ENCODE assay signal across 31 mouse cellular contexts in the genomic region with DNA sequence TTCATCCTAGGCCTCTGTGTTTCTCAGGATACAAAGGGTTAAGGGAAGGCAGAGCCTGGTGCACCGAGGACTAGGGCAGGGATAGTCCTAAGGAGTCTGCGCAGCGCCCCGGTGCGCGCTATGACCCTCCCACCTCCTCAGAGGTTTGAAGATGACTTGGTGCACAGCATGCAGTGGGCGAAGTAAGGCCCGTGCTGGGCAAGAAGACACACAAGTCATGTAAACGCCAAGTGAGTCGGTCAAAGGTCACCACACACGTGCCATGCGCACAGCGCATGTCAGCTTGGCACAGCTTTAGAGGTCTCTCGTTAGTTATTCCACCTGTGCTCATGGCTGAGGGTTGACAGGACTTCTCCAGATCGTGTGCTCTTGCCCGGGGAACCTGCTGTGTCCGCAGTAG. TPM values are rescaled to one million over a fixed set of nuclear protein-coding genes. Genes with fewer than 3 reads are reported as not detected.
DNase-seq lines count a peak whose midpoint lies in the region; ATAC-seq and TF ChIP-seq lines count a peak whose summit lies in the region.
"Had no signal": no experiment of that assay in that cellular context is flagged by ENCODE, and none has a peak within 500 bp of the region (broad histone marks: within the 10 kb centered on the region; RNA-seq: fewer than 3 reads in every experiment).

No protein-coding gene starts in this region.

- no peak overlapping the region for H3K4me2 ChIP-seq in kidney, embryonic 14.5 days (replicated peaks; ENCODE audit: low read depth, low read length)
- H3K4me2 ChIP-seq: lung, embryonic 15.5 days; midbrain, embryonic 11.5 days had no signal

- WGBS in kidney, embryonic 14.5 days = 75% methylated on average over 17 of the region's 17 CpGs

- no peak overlapping the region for H3K4me3 ChIP-seq in gastrocnemius, adult 2 months
- H3K4me3 ChIP-seq in kidney, embryonic 14.5 days (ENCODE audit: low read length) = no peak overlapping the region
- H3K4me3 ChIP-seq: forebrain, embryonic 10.5 days; heart, embryonic 10.5 days; lung, embryonic 15.5 days had no signal

- H3K9me3 ChIP-seq in kidney, embryonic 14.5 days (ENCODE audit: control insufficient read depth, low read length) = no peaks in the 10 kb centered on the region
- H3K9me3 ChIP-seq: forebrain, embryonic 10.5 days; G1E; heart, embryonic 10.5 days; lung, embryonic 15.5 days had no signal

- no peaks in the 10 kb centered on the region for H3K36me3 ChIP-seq in kidney, embryonic 14.5 days (ENCODE audit: control insufficient read depth, insufficient read depth, low read length)
- H3K36me3 ChIP-seq: forebrain, embryonic 10.5 days; G1E; heart, embryonic 10.5 days; lung, embryonic 15.5 days had no signal

- H3K9ac ChIP-seq in kidney, embryonic 14.5 days (ENCODE audit: low read depth, low read length) = no peak overlapping the region
- H3K9ac ChIP-seq: lung, embryonic 15.5 days had no signal

- no peak overlapping the region for H3K27ac ChIP-seq in gastrocnemius, adult 2 months
- H3K27ac ChIP-seq in kidney, embryonic 14.5 days (ENCODE audit: low read depth, low read length) = no peak overlapping the region
- H3K27ac ChIP-seq: forebrain, embryonic 10.5 days; heart, embryonic 10.5 days; lung, embryonic 15.5 days had no signal

- TF ChIP-seq CTCF in gastrocnemius, adult 2 months (IDR thresholded peaks at IDR 0.05) = no peak

- peak; percentile 8 for DNase-seq in gastrocnemius, adult 2 months
- DNase-seq in gastrocnemius, postnatal 10 days = no peak
- peak; percentile 55 for DNase-seq in kidney, adult 18-20 months
- peak; percentile 37 to 59 for DNase-seq in kidney, adult 8-10 months
- peak; percentile 27 to 59 for DNase-seq in kidney, postnatal 25 days
- no peak for DNase-seq in layer of hippocampus, postnatal 14 days (ENCODE audit: low spot score in 2 of 2)
- DNase-seq: adrenal gland, adult 8-10 months; cerebellum, adult 2 months; cerebellum, postnatal 14 days; gastrocnemius, postnatal 14 days; heart, adult 11 months; left cerebral cortex, postnatal 4 days; right cerebral cortex, postnatal 25 days; thymus, adult 18-20 months; thymus, postnatal 36 days had no signal

- no peaks in the 10 kb centered on the region for H3K4me1 ChIP-seq in kidney, embryonic 14.5 days (ENCODE audit: control insufficient read depth, insufficient read depth, low read length)
- H3K4me1 ChIP-seq: forebrain, embryonic 10.5 days; heart, embryonic 10.5 days; lung, embryonic 15.5 days had no signal

- H3K27me3 ChIP-seq in kidney, embryonic 14.5 days (ENCODE audit: control insufficient read depth, insufficient read depth, low read length) = no peaks in the 10 kb centered on the region
- H3K27me3 ChIP-seq: lung, embryonic 15.5 days had no signal

- no peak for ATAC-seq in kidney, embryonic 14.5 days (ENCODE audit: low FRiP score, low TSS enrichment)
- no peak for ATAC-seq in megakaryocyte progenitor cell, adult 5-6 weeks (replicated peaks; ENCODE audit: poor library complexity)
- ATAC-seq: forebrain, embryonic 16.5 days; intestine, embryonic 16.5 days; midbrain, embryonic 16.5 days had no signal

- intact Hi-C loops in gastrocnemius, adult 2 months (cut with DNase I) = no loop called here

RNA-seq across cellular contexts. Expression of a gene that starts 8.0 kb away (rescaled TPM):
- total RNA-seq in gastrocnemius, adult 2 months (2021) = 10 to 100 TPM; 36.2 to 41.5 TPM
- total RNA-seq in gastrocnemius, postnatal 10 days (2021) = 10 to 100 TPM; 46.0 to 52.0 TPM
- 23.0 and 26.2 TPM in 2 replicates for polyA plus RNA-seq in kidney, embryonic 14.5 days (2014; fragmentation: Nextera tagmentation; extraction: Ambion mirVana)
- total RNA-seq in layer of hippocampus, postnatal 14 days (2021) = 10 to 100 TPM; 84.2 to 85.2 TPM
- 61.2 and 66.3 TPM in 2 replicates for total RNA-seq in megakaryocyte progenitor cell, adult 5-6 weeks (2015)
- total RNA-seq in megakaryocyte progenitor cell, adult 5-6 weeks (2017) = 32.4 TPM in 2 replicates

RNA-seq across cellular contexts. Expression of a gene that starts 15.8 kb away (rescaled TPM):
- total RNA-seq in gastrocnemius, adult 2 months (2021) = not detected
- total RNA-seq in gastrocnemius, postnatal 10 days (2021) = under 1 TPM in 1 of 2 experiments, not detected in 1; 0.20 TPM
- polyA plus RNA-seq in kidney, embryonic 14.5 days (2014; fragmentation: Nextera tagmentation; extraction: Ambion mirVana) = not detected in 2 replicates
- under 1 TPM in 1 of 2 experiments, not detected in 1; 0.51 TPM for total RNA-seq in layer of hippocampus, postnatal 14 days (2021)
- total RNA-seq in megakaryocyte progenitor cell, adult 5-6 weeks (2015) = 0.27 TPM in 1 of 2 replicates, not detected in the other
- 0.17 TPM in 1 of 2 replicates, not detected in the other for total RNA-seq in megakaryocyte progenitor cell, adult 5-6 weeks (2017)
- total RNA-seq: hematopoietic stem cell, adult 5-6 weeks had no signal
- polyA plus RNA-seq: embryonic facial prominence, embryonic 11.5 days; forebrain, embryonic 10.5 days; forebrain, embryonic 16.5 days; G1E; heart, embryonic 10.5 days; heart, embryonic 16.5 days; intestine, embryonic 16.5 days; liver, embryonic 16.5 days; lung, embryonic 15.5 days; midbrain, embryonic 11.5 days; midbrain, embryonic 16.5 days; neural tube, embryonic 11.5 days; stomach, embryonic 16.5 days had no signal

RNA-seq across cellular contexts. Expression of a gene that starts 50.0 kb away (rescaled TPM):
- total RNA-seq in gastrocnemius, adult 2 months (2021) = 10 to 100 TPM; 32.4 to 41.1 TPM
- 100 to 1,000 TPM in 1 of 2 experiments, 10 to 100 TPM in 1; 94.0 to 102 TPM for total RNA-seq in gastrocnemius, postnatal 10 days (2021)
- polyA plus RNA-seq in kidney, embryonic 14.5 days (2014; fragmentation: Nextera tagmentation; extraction: Ambion mirVana) = 162 and 174 TPM in 2 replicates
- total RNA-seq in layer of hippocampus, postnatal 14 days (2021) = 100 to 1,000 TPM; 118 TPM
- 0.77 and 1.1 TPM in 2 replicates for total RNA-seq in megakaryocyte progenitor cell, adult 5-6 weeks (2015)
- 0.57 and 1.2 TPM in 2 replicates for total RNA-seq in megakaryocyte progenitor cell, adult 5-6 weeks (2017)

RNA-seq across cellular contexts. Expression of a gene that starts 56.1 kb away (rescaled TPM):
- total RNA-seq in gastrocnemius, adult 2 months (2021) = 100 to 1,000 TPM in 1 of 2 experiments, 10 to 100 TPM in 1; 71.2 to 113 TPM
- total RNA-seq in gastrocnemius, postnatal 10 days (2021) = 100 to 1,000 TPM; 143 to 189 TPM
- polyA plus RNA-seq in kidney, embryonic 14.5 days (2014; fragmentation: Nextera tagmentation; extraction: Ambion mirVana) = 194 and 281 TPM in 2 replicates
- total RNA-seq in layer of hippocampus, postnatal 14 days (2021) = 10 to 100 TPM in 1 of 2 experiments, 1 to 10 TPM in 1; 9.2 to 19.5 TPM
- 139 and 158 TPM in 2 replicates for total RNA-seq in megakaryocyte progenitor cell, adult 5-6 weeks (2015)
- 126 and 150 TPM in 2 replicates for total RNA-seq in megakaryocyte progenitor cell, adult 5-6 weeks (2017)

Comparison
In these comparisons a context has a peak if more than half of its experiments do, and no peak if none do; other contexts are left out.
1. DNase-seq: peak in gastrocnemius, adult 2 months (single experiment), kidney, adult 18-20 months (single experiment), kidney, adult 8-10 months (2 of 2) and kidney, postnatal 25 days (2 of 2); none in gastrocnemius, postnatal 10 days (single experiment) and layer of hippocampus, postnatal 14 days (0 of 2).
2. RNA of a gene that starts 50.0 kb away (total RNA-seq): 118 TPM in layer of hippocampus, postnatal 14 days, 94.0 to 102 TPM in gastrocnemius, postnatal 10 days and 32.4 to 41.1 TPM in gastrocnemius, adult 2 months; 0.57 to 1.2 TPM in megakaryocyte progenitor cell, adult 5-6 weeks; every median in the first group is over 10 times any median in the second.